Mouse (Mus musculus): ENCODE measurements at regions not wholly inside any gene's neighbourhood (a gene's known extent, or its start where the extent isn't known, plus 50 kb on each side); places are given as distances from the start of the nearest gene placed in this dataset.

DNA sequence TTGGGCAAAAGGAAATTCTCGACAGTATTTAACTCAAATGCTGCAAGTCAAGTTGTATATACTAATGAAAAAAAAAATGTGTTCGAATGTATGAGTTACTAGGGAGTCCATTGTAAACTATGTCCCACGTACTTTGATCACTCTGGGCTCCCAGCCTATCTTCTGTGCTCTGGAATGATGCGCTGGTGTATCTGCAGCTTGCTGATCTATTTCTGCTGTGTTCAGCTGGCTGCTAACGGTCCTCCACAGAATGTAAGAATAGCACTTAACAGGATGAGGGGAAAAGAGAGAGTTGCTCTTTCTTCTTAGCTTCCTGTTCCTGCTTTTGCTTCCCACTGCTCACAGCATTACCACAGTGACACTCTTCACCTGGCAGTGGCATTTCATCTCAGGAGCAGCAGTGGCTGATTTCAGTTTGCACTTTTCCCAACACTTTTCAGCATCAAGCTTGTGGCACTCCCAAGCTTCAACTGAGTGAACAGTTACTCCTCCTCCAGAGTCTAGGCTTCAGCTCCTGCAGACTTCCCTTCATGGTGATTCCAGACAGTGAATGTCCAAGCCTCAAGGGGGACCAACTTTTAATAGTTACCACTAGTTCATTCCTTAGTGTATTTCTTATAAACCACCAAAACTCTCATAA, 425.9 kb downstream of the Arap2 start:
- Histone ChIP-seq H3K4me1 (ENCODE audit: control insufficient read depth, insufficient read depth, low read length) (no peaks in the 10 kb centered on the region), H3K4me3 (ENCODE audit: insufficient read depth, low read depth, low read length) (no peak overlapping the region), H3K79me2 (ENCODE audit: control insufficient read depth, insufficient read depth, low read length) (no peaks in the 10 kb centered on the region), H3K36me3 (ENCODE audit: control insufficient read depth, insufficient read depth, low read length) (no peaks in the 10 kb centered on the region), H3K27me3 (ENCODE audit: control insufficient read depth, insufficient read depth, low read length) (no peaks in the 10 kb centered on the region), H3K9ac (ENCODE audit: low read depth, low read length) (no peak overlapping the region), H3K27ac (replicated peaks; ENCODE audit: insufficient read depth, low read depth, low read length) (no peak overlapping the region)
- WGBS = 56% methylated on average over 5 of the region's 5 CpGs
- TF ChIP-seq CTCF (IDR thresholded peaks at IDR 0.05; ENCODE audit: low read depth, low read length) = no peak
- no peak for TF ChIP-seq POLR2A (IDR thresholded peaks at IDR 0.05; ENCODE audit: extremely low read depth, insufficient read depth, low read length)
- DNase-seq (ENCODE audit: extremely low read depth, low read depth, low spot score) = no peak

DNA sequence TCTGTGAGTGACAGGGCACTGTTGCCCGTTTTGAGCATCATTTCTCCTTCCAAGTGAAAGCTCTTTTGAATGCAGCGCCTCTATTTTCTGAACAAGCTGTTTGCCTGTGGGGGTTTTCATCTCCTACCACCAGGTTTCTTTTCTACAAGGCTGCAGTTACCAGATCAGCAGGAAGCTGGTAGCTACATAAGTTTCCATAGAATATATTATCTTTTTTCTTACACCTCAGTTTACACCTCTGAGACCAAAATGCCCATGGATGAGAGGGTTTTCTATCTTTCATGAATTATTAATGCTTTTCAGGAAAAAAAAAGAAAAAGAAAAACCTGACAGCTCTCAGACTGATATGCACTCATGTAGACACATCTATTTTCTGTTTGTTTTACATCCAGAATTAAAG, 445.3 kb downstream of the Arap2 start:
- Histone ChIP-seq H3K4me1 (ENCODE audit: control insufficient read depth, insufficient read depth, low read length) (no peaks in the 10 kb centered on the region), H3K4me3 (ENCODE audit: insufficient read depth, low read depth, low read length) (no peak overlapping the region), H3K36me3 (ENCODE audit: control insufficient read depth, insufficient read depth, low read length) (no peaks in the 10 kb centered on the region), H3K9ac (ENCODE audit: low read depth, low read length) (no peak overlapping the region), H3K79me2 (ENCODE audit: control insufficient read depth, insufficient read depth, low read length) (no peaks in the 10 kb centered on the region), H3K27me3 (ENCODE audit: control insufficient read depth, insufficient read depth, low read length) (no peaks in the 10 kb centered on the region), H3K27ac (replicated peaks; ENCODE audit: insufficient read depth, low read depth, low read length) (no peak overlapping the region)
- DNase-seq (ENCODE audit: extremely low read depth, low read depth, low spot score) = no peak
- WGBS = 62% methylated on average over 2 of the region's 2 CpGs
- TF ChIP-seq POLR2A (IDR thresholded peaks at IDR 0.05; ENCODE audit: extremely low read depth, insufficient read depth, low read length) (no peak), CTCF (IDR thresholded peaks at IDR 0.05; ENCODE audit: low read depth, low read length) (no peak)

DNA sequence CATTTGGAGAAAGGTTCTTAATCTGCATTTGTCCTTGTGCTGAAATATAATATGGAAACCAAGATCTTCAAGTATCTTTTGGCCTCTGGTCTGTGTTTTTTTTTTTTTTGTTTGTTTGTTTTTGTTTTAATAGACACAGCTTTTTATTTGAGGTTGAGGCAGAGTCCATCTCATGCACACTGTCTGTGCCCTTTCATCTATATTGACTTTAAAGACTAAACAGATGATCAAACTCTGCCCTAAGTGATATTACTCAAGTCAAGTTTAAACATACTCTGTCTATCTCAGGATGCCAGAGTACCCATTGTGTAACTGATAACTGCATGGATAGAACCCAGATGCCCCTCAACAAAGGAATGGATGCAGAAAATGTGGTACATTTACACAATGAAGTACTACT, 460.4 kb downstream of the Arap2 start:
- H3K27ac ChIP-seq (replicated peaks; ENCODE audit: insufficient read depth, low read depth, low read length) = no peak overlapping the region
- no peak overlapping the region for H3K4me3 ChIP-seq (ENCODE audit: insufficient read depth, low read depth, low read length)
- H3K9ac ChIP-seq (ENCODE audit: low read depth, low read length) = no peak overlapping the region
- H3K27me3 ChIP-seq (ENCODE audit: control insufficient read depth, insufficient read depth, low read length) = no peaks in the 10 kb centered on the region
- TF ChIP-seq POLR2A (IDR thresholded peaks at IDR 0.05; ENCODE audit: extremely low read depth, insufficient read depth, low read length) (no peak), CTCF (IDR thresholded peaks at IDR 0.05; ENCODE audit: low read depth, low read length) (no peak)
- H3K36me3 ChIP-seq (ENCODE audit: control insufficient read depth, insufficient read depth, low read length) = no peaks in the 10 kb centered on the region
- DNase-seq (ENCODE audit: extremely low read depth, low read depth, low spot score) = peak; percentile 92
- no peaks in the 10 kb centered on the region for H3K79me2 ChIP-seq (ENCODE audit: control insufficient read depth, insufficient read depth, low read length)
- H3K4me1 ChIP-seq (ENCODE audit: control insufficient read depth, insufficient read depth, low read length) = no peaks in the 10 kb centered on the region

DNA sequence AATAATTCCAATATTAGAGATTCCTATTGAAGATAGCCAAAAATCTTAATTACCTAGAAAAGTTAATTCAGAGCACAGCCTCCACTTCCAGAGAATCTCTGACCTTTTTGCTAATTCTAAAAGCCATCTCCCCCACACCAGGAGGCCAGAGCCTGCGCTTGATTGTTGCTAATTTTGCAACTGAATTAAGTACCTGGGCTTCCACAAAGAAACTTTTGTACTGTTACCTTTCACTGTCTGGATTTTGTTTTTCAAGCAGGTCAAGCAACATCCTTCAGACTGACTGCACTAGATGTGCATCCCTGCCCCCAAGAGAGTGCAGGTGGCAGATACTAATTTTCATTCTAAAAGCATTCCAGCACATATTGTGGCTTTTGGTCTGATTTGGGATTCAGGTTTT, 469.1 kb downstream of the Arap2 start:
- 65% methylated on average over 1 of the region's 1 CpGs for WGBS

More for the DNA sequence above, 469.1 kb downstream of the Arap2 start:
- H3K4me3 ChIP-seq (ENCODE audit: insufficient read depth, low read depth, low read length) = no peak overlapping the region
- no peak overlapping the region for H3K9ac ChIP-seq (ENCODE audit: low read depth, low read length)
- no peaks in the 10 kb centered on the region for H3K4me1 ChIP-seq (ENCODE audit: control insufficient read depth, insufficient read depth, low read length)
- no peaks in the 10 kb centered on the region for H3K27me3 ChIP-seq (ENCODE audit: control insufficient read depth, insufficient read depth, low read length)
- H3K27ac ChIP-seq (replicated peaks; ENCODE audit: insufficient read depth, low read depth, low read length) = no peak overlapping the region
- no peak for DNase-seq (ENCODE audit: extremely low read depth, low read depth, low spot score)
- TF ChIP-seq CTCF (IDR thresholded peaks at IDR 0.05; ENCODE audit: low read depth, low read length) (no peak), POLR2A (IDR thresholded peaks at IDR 0.05; ENCODE audit: extremely low read depth, insufficient read depth, low read length) (no peak)
- H3K36me3 ChIP-seq (ENCODE audit: control insufficient read depth, insufficient read depth, low read length) = no peaks in the 10 kb centered on the region
- no peaks in the 10 kb centered on the region for H3K79me2 ChIP-seq (ENCODE audit: control insufficient read depth, insufficient read depth, low read length)
